ENCODE assay signal across 13 mouse cellular contexts in the genomic region with DNA sequence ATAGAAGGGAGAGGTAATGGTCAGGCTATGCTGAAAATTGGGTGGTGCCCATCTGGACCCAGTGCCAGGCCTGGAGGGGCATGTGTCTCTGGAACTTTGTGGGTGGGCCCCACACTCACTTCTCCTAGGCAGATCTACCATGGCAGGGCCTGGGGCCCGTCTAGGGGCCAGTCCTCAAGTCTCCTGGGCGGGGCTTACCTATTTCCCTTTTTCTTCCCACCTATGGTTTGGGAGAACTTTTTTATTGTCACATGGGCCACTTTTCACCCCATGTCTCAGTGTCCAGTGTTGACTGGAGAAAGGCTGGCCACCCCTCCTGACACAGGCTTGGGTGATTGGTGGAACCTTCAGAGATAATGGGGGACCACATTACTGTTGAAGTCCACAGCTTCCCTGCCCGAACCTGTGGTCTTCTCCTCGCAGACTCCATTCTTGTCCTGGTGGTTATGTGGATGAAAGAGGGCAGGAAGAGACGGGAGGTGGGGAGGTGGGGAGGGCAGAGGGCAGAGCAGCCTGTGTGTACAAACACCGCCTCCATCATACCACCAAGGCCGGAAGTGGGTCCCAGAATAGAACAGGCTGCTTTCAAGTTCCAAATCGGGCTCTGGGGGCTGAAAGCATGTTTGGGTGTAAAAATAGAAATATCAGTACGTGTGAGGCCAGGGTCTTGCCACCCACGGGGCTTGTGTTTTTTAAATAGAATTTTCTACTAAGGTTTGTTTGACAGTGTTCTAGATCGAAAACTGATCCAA. TPM values are rescaled to one million over a fixed set of nuclear protein-coding genes. Genes with fewer than 3 reads are reported as not detected.
DNase-seq lines count a peak whose midpoint lies in the region; ATAC-seq and TF ChIP-seq lines count a peak whose summit lies in the region.
"Had no signal": no experiment of that assay in that cellular context is flagged by ENCODE, and none has a peak within 500 bp of the region (broad histone marks: within the 10 kb centered on the region; RNA-seq: fewer than 3 reads in every experiment).

No protein-coding gene starts in this region.

- no peak for ATAC-seq in heart, embryonic 12.5 days (ENCODE audit: insufficient number of reproducible peaks, low FRiP score)

- H3K27me3 ChIP-seq in heart, embryonic 12.5 days (replicated peaks) = no peaks in the 10 kb centered on the region
- H3K27me3 ChIP-seq in heart, adult 2 months (ENCODE audit: control insufficient read depth, insufficient read depth, low read length) = no peaks in the 10 kb centered on the region
- H3K27me3 ChIP-seq in myocyte (ENCODE audit: control insufficient read depth, insufficient read depth, insufficient read length) = no peaks in the 10 kb centered on the region
- H3K27me3 ChIP-seq in limb, embryonic 10.5 days (ENCODE audit: low read depth, poor library complexity, severe bottlenecking) = 0 out of 2 replicates have a peak, but pooled peaks cover under 1% of the 10 kb centered on the region
- H3K27me3 ChIP-seq: neural tube, embryonic 12.5 days; stomach, embryonic 15.5 days had no signal

- WGBS in heart, embryonic 12.5 days = 44% methylated on average over 11 of the region's 11 CpGs
- WGBS in heart, adult 2 months = 38% methylated on average over 11 of the region's 11 CpGs
- 79% methylated on average over 11 of the region's 11 CpGs for WGBS in limb, embryonic 10.5 days

- no peak for TF ChIP-seq CTCF in heart, adult 2 months (IDR thresholded peaks at IDR 0.05)

- H3K4me2 ChIP-seq in heart, embryonic 12.5 days = 0 out of 2 replicates have a peak overlapping the region, but pooled peaks have one; percentile 15
- H3K4me2 ChIP-seq in myocyte (ENCODE audit: low read depth) = peak overlapping the region; percentile 1
- H3K4me2 ChIP-seq: neural tube, embryonic 12.5 days; stomach, embryonic 15.5 days had no signal

- H3K4me1 ChIP-seq in heart, embryonic 12.5 days (replicated peaks) = peaks cover 16% of the 10 kb centered on the region
- no peaks in the 10 kb centered on the region; the same call in 1 of the 2 replicates for H3K4me1 ChIP-seq in heart, adult 2 months (ENCODE audit: control insufficient read depth, insufficient read depth, low read length)
- peaks cover 5% of the 10 kb centered on the region; the same call in 1 of the 2 replicates for H3K4me1 ChIP-seq in limb, embryonic 10.5 days
- H3K4me1 ChIP-seq: neural tube, embryonic 12.5 days; stomach, embryonic 15.5 days had no signal

- no peaks in the 10 kb centered on the region for H3K79me2 ChIP-seq in heart, adult 2 months (replicated peaks; ENCODE audit: control insufficient read depth, insufficient read depth, low read length)
- H3K79me2 ChIP-seq in myocyte (ENCODE audit: control insufficient read depth, insufficient read depth) = no peaks in the 10 kb centered on the region

- no peak for TF ChIP-seq EP300 in heart, adult 2 months (IDR thresholded peaks at IDR 0.05; ENCODE audit: insufficient read depth, low read depth, low read length)

- no peak overlapping the region for H3K4me3 ChIP-seq in heart, embryonic 12.5 days
- no peak overlapping the region for H3K4me3 ChIP-seq in heart, adult 2 months
- no peak overlapping the region for H3K4me3 ChIP-seq in myocyte
- H3K4me3 ChIP-seq in limb, embryonic 10.5 days = no peak overlapping the region
- H3K4me3 ChIP-seq: neural tube, embryonic 12.5 days; stomach, embryonic 15.5 days had no signal

- intact Hi-C loops in heart, adult 2 months (cut with DNase I) = no loop called here

- no peak for DNase-seq in heart, adult 2 months
- peak; percentile 63 to 66 for DNase-seq in B cell, adult 2 months
- peak; percentile 79 for DNase-seq in induced T-regulatory cell, adult 2 months (ENCODE audit: low read depth)
- DNase-seq in limb, embryonic 10.5 days (ENCODE audit: low spot score) = no peak
- DNase-seq in kidney, postnatal 36 days = no peak
- no peak for DNase-seq in right cerebral cortex, adult 18-20 months
- DNase-seq: cerebellum, postnatal 25 days; kidney, postnatal 14 days had no signal

- no peaks in the 10 kb centered on the region for H3K9me3 ChIP-seq in heart, embryonic 12.5 days (replicated peaks)
- no peaks in the 10 kb centered on the region for H3K9me3 ChIP-seq in limb, embryonic 10.5 days (replicated peaks)
- H3K9me3 ChIP-seq: neural tube, embryonic 12.5 days; stomach, embryonic 15.5 days had no signal

- no peak overlapping the region for H3ac ChIP-seq in myocyte (ENCODE audit: control insufficient read depth, insufficient read length)

- TF ChIP-seq POLR2A in heart, adult 2 months (IDR thresholded peaks at IDR 0.05; ENCODE audit: insufficient read depth, low read depth, low read length) = no peak
- TF ChIP-seq POLR2A in myocyte (IDR thresholded peaks at IDR 0.05; ENCODE audit: insufficient read length, low read depth) = no peak

- H3K9ac ChIP-seq in heart, embryonic 12.5 days = 0 out of 2 replicates have a peak overlapping the region, but pooled peaks have one; percentile 6
- H3K9ac ChIP-seq in heart, adult 2 months (ENCODE audit: low read depth, low read length) = no peak overlapping the region
- H3K9ac ChIP-seq: liver, embryonic 14.5 days; neural tube, embryonic 12.5 days; stomach, embryonic 15.5 days had no signal

- H3K27ac ChIP-seq in heart, embryonic 12.5 days (ENCODE audit: poor library complexity, severe bottlenecking) = peak overlapping the region; percentile 67
- no peak overlapping the region for H3K27ac ChIP-seq in heart, adult 2 months
- H3K27ac ChIP-seq in limb, embryonic 10.5 days = no peak overlapping the region
- H3K27ac ChIP-seq: liver, embryonic 14.5 days; neural tube, embryonic 12.5 days; stomach, embryonic 15.5 days had no signal

- H3K36me3 ChIP-seq in heart, embryonic 12.5 days = no peaks in the 10 kb centered on the region
- H3K36me3 ChIP-seq in heart, adult 2 months (ENCODE audit: control insufficient read depth, insufficient read depth, low read length) = no peaks in the 10 kb centered on the region
- H3K36me3 ChIP-seq in myocyte (ENCODE audit: control insufficient read depth, insufficient read depth) = no peaks in the 10 kb centered on the region
- H3K36me3 ChIP-seq in limb, embryonic 10.5 days = no peaks in the 10 kb centered on the region
- H3K36me3 ChIP-seq: neural tube, embryonic 12.5 days; stomach, embryonic 15.5 days had no signal

TF ChIP-seq in myocyte, 11 proteins besides CTCF, POLR2A, EP300 and RAD21:
- no peak for TF ChIP-seq POLR2AphosphoS2 (IDR thresholded peaks at IDR 0.05; ENCODE audit: insufficient read length, low read depth)
- TF ChIP-seq E2F4 (IDR thresholded peaks at IDR 0.05; ENCODE audit: insufficient read depth) = no peak
- no peak for TF ChIP-seq MYOG (IDR thresholded peaks at IDR 0.05; ENCODE audit: control insufficient read depth in 1 of 3, insufficient read depth in 1 of 3, insufficient read length in 2 of 3, low read depth in 2 of 3)
- TF ChIP-seq MYOD1 (IDR thresholded peaks at IDR 0.05; ENCODE audit: control insufficient read depth in 1 of 3, insufficient read length in 2 of 3, low read depth in 2 of 3) = no peak
- no peak for TF ChIP-seq TCF12 (IDR thresholded peaks at IDR 0.05; ENCODE audit: insufficient read depth, poor library complexity, severe bottlenecking)
- TF ChIP-seq MAX (IDR thresholded peaks at IDR 0.05; ENCODE audit: low read depth) = no peak
- no peak for TF ChIP-seq SRF (IDR thresholded peaks at IDR 0.05; ENCODE audit: control insufficient read depth, insufficient read length, low read depth)
- no peak for TF ChIP-seq CEBPB (IDR thresholded peaks at IDR 0.05; ENCODE audit: insufficient read depth, poor library complexity, severe bottlenecking)
- TF ChIP-seq USF1 (IDR thresholded peaks at IDR 0.05; ENCODE audit: low read depth) = no peak
- TF ChIP-seq TCF3 (IDR thresholded peaks at IDR 0.05; ENCODE audit: insufficient read length, low read depth) = no peak
- no peak for TF ChIP-seq REST (IDR thresholded peaks at IDR 0.05; ENCODE audit: insufficient read depth, insufficient read length)
TF ChIP-seq in myocyte: peak in this region for 0.

RNA-seq across cellular contexts. Expression of a gene that starts 5.0 kb away (rescaled TPM):
- polyA plus RNA-seq in heart, embryonic 12.5 days (2016; fragmentation: Nextera tagmentation; extraction: Ambion mirVana) = 3.0 and 6.4 TPM in 2 replicates
- 1 to 10 TPM; 2.7 to 3.1 TPM for total RNA-seq in heart, adult 2 months (2021)
- 3.7 and 4.4 TPM in 2 replicates for polyA plus RNA-seq in heart, adult 2 months (2012; rRNA removed)
- 14.3 TPM for polyA plus RNA-seq in myocyte (2012; fragmentation: generic; extraction: Trizol)
- 9.9 and 17.1 TPM in 2 replicates for polyA plus RNA-seq in limb, embryonic 10.5 days (2016; fragmentation: Nextera tagmentation; extraction: Ambion mirVana)

RNA-seq across cellular contexts. Expression of a gene that starts 6.8 kb away (rescaled TPM):
- 15.8 and 19.5 TPM in 2 replicates for polyA plus RNA-seq in heart, embryonic 12.5 days (2016; fragmentation: Nextera tagmentation; extraction: Ambion mirVana)
- total RNA-seq in heart, adult 2 months (2021) = 1 to 10 TPM; 5.9 to 6.7 TPM
- 12.5 and 14.5 TPM in 2 replicates for polyA plus RNA-seq in heart, adult 2 months (2012; rRNA removed)
- polyA plus RNA-seq in myocyte (2012; fragmentation: generic; extraction: Trizol) = 10.6 TPM
- 3.8 and 6.0 TPM in 2 replicates for polyA plus RNA-seq in limb, embryonic 10.5 days (2016; fragmentation: Nextera tagmentation; extraction: Ambion mirVana)

RNA-seq across cellular contexts. Expression of a gene that starts 52.8 kb away (rescaled TPM):
- 188 and 189 TPM in 2 replicates for polyA plus RNA-seq in heart, embryonic 12.5 days (2016; fragmentation: Nextera tagmentation; extraction: Ambion mirVana)
- 100 to 1,000 TPM; 129 TPM for total RNA-seq in heart, adult 2 months (2021)
- polyA plus RNA-seq in heart, adult 2 months (2012; rRNA removed) = 116 and 147 TPM in 2 replicates
- polyA plus RNA-seq in myocyte (2012; fragmentation: generic; extraction: Trizol) = 160 TPM
- 134 and 166 TPM in 2 replicates for polyA plus RNA-seq in limb, embryonic 10.5 days (2016; fragmentation: Nextera tagmentation; extraction: Ambion mirVana)

Comparison
In these comparisons a context has a peak if more than half of its experiments do, and no peak if none do; other contexts are left out.
1. DNase-seq: peak in B cell, adult 2 months (2 of 2) and induced T-regulatory cell, adult 2 months (single experiment); none in heart, adult 2 months (0 of 2), limb, embryonic 10.5 days (single experiment), kidney, postnatal 36 days (0 of 2) and right cerebral cortex, adult 18-20 months (single experiment).